Mouse (Mus musculus): ENCODE results near the gene Ppp1r8. TPM values are rescaled to one million over a fixed set of nuclear protein-coding genes. Genes with fewer than 3 reads are reported as not detected.

Ppp1r8 gene
- total RNA-seq, 2 experiments from 2014 or later = 30.6 to 31.3 TPM

- no peak for DNase-seq (ENCODE audit: low spot score in 2 of 2)
Measured at GRCm38 (mm10) chr4:132783732-132784131, 59.2 kb downstream of the Ppp1r8 start.

- DNase-seq (ENCODE audit: low spot score in 2 of 2) = no peak
Measured at GRCm38 (mm10) chr4:132780288-132780687, 62.7 kb downstream of the Ppp1r8 start.

- DNase-seq (ENCODE audit: low spot score in 2 of 2) = no peak
Measured at GRCm38 (mm10) chr4:132778562-132779201, 64.3 kb downstream of the Ppp1r8 start.

Other genes starting within 250 kb of the Ppp1r8 start
- 10 to 100 TPM; 22.2 to 23.6 TPM for gene Eya3, start 204.2 kb downstream of the Ppp1r8 start, total RNA-seq (2021)
- gene Xkr8, start 110.6 kb downstream of the Ppp1r8 start, total RNA-seq (2021) = 1 to 10 TPM; 2.8 to 5.3 TPM
- gene Smpdl3b, start 85.9 kb downstream of the Ppp1r8 start, total RNA-seq (2021) = 1 to 10 TPM; 2.3 to 2.6 TPM
- gene Rpa2, start 74.8 kb downstream of the Ppp1r8 start, total RNA-seq (2021) = 10 to 100 TPM; 25.0 to 25.9 TPM
- gene Themis2, start 46.8 kb downstream of the Ppp1r8 start, total RNA-seq (2021) = 1 to 10 TPM; 3.2 to 3.4 TPM
- 10 to 100 TPM; 42.5 to 45.7 TPM for gene Stx12, start 41.3 kb upstream of the Ppp1r8 start, total RNA-seq (2021)
- 10 to 100 TPM; 31.5 to 38.4 TPM for gene Fam76a, start 79.4 kb upstream of the Ppp1r8 start, total RNA-seq (2021)
- gene Fgr, start 130.9 kb upstream of the Ppp1r8 start, total RNA-seq (2021) = under 1 TPM; 0.47 to 0.78 TPM
- gene Ahdc1, start 168.1 kb upstream of the Ppp1r8 start, total RNA-seq (2021) = 100 to 1,000 TPM; 107 to 112 TPM

Measured in gastrocnemius, postnatal 4 days (tissue).